Mouse (Mus musculus): ENCODE measurements around the gene Snx15.

The Snx15 gene

GRCm38 (mm10) chr19:6070571-6071250, 57.4 kb downstream of the Snx15 start:
- no peak for DNase-seq (ENCODE audit: low spot score)

- DNase-seq (ENCODE audit: low spot score), result no peak
These were observed 58.3 kb downstream of the Snx15 start for GRCm38 (mm10) chr19:6069851-6070250.
